Mouse (Mus musculus) kidney, adult 18-20 months (tissue): ENCODE data around the gene Prrc2c.
A peak's percentile ranks its signal among the peaks of the same experiment; 100 is the strongest.

Source experiments
- DNase-seq: peaks from one replicate; pipeline ENCODE4 v3.0.0; 2021

Prrc2c gene

GRCm38 (mm10) chr1:162740401-162740835 lies at the start of gene Prrc2c:
TSS of gene Prrc2c (minus strand) at chr1:162740556.
- DNase-seq: peak; percentile 100

DNA sequence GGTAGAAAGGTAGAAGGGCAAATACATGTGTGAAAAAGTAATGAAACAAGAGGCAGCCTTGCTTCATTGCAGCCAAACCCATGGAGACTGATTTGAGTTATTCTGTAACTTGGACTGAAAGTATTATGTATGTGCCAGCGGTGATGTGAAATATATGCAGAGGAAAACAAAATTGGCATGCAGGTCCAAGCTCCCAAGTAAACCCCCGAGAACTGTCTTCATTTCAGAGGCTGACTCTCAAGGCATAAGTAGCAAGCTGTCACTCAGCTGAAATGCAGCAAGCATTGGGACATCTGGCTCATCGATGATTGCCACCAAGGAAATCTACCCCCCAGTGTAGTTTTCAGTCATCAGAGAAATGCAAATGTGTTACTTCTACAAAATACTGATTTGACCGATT lies 44.9 kb upstream of the Prrc2c start:
- no peak for DNase-seq

- DNase-seq: no peak
Observed at GRCm38 (mm10) chr1:162783669-162784248, 43.4 kb upstream of the Prrc2c start.

GRCm38 (mm10) chr1:162781035-162781434 lies 40.7 kb upstream of the Prrc2c start:
- DNase-seq: peak; percentile 22

GRCm38 (mm10) chr1:162777943-162778538 lies 37.7 kb upstream of the Prrc2c start:
- DNase-seq: no peak

- DNase-seq: no peak
Observed at GRCm38 (mm10) chr1:162773661-162774060, 33.3 kb upstream of the Prrc2c start.

GRCm38 (mm10) chr1:162771617-162772360 lies 31.4 kb upstream of the Prrc2c start:
- DNase-seq: no peak

DNA sequence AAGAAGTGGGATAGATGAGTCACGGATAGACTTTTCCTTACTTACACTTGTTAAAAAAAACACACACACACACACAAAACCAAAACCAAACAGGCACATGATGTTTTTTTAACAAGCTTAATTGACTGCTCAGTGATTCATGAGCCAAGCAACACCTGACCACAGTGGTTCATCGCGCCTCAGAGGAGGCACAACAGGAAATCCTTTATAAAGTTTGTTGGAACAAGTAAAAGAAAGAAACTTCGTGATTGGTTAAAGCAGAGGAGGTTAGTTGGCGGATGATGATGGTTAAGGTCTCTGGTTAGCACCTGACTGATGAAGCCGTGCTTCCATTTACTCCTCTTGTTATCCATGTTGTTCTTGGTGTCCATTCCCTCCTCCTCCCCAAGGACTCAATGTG lies 11.7 kb upstream of the Prrc2c start:
- DNase-seq: no peak

DNA sequence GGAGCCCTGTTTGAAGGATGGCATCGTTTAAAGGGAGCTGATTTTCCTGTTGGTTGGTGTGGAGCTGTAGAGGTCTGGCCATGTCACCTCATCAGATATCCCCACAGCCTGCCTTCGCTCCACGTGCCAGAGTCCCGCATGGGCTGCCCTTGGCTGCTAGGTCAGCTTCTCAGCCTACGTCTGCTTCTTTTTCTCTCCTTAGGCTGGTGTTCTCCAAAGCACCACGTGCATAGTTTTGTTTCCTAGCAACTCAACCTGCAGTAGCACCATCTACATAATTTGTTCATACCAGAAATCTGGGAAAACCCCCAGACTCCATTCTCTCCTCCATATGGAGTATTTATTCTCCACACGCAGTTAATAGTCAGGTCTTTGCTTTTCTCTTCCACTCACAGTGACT lies 9.3 kb upstream of the Prrc2c start:
- DNase-seq: no peak

GRCm38 (mm10) chr1:162748761-162749160 lies 8.4 kb upstream of the Prrc2c start:
- no peak for DNase-seq

DNA sequence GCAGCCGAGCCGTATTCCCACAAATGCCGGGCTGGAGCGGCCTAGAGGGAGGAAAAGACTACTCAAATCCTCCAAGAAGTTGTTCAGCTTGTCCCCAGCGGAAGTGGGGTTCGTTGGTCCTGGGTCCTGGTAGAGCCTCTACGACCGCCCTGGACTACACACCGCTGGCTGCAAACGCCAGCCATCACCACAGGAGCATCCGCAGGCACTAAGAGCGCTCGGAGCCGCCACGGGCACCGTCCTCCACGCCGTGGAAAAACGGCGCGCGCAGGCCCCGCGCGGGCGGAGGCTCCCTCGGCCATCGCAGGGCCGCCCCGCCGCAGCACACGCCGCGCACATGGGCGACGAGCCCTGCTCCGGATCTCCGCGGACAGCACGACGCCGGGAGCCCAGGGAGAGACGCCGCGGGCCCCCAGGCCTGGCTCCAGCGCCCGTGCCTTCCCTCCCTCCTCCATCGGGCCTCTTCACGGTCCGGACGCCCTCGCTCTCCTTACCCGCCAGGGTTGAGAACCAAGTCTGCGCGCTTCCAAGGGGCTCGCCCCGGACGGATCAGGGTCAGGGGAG lies 443 bp downstream of the Prrc2c start:
- no peak for DNase-seq

- DNase-seq: peak; percentile 32
Observed at GRCm38 (mm10) chr1:162739406-162739805, 950 bp downstream of the Prrc2c start.

- DNase-seq: no peak
Observed at GRCm38 (mm10) chr1:162738472-162738871, 1.9 kb downstream of the Prrc2c start.

GRCm38 (mm10) chr1:162735084-162735483 lies 5.3 kb downstream of the Prrc2c start:
- no peak for DNase-seq

- no peak for DNase-seq
Observed at GRCm38 (mm10) chr1:162734283-162734682, 6.1 kb downstream of the Prrc2c start.

DNA sequence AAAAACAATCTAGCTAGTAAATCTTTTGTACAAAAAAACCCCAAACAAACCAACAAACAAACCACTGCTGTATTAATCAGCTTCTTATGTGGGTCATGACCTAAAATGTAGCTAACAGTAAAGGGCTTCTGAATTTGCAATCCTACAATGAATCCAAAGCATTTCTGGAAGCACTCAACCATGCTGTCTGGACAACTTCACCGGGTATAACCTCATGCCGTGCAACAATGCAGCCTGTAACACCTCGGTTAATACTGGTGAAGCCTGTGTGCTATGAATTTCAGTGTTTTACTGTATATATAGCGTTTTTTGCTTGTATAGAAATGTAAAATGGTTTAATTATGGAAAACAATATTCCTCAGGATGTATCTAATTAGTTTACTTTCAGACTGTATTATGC lies 8.3 kb downstream of the Prrc2c start:
- DNase-seq: no peak

GRCm38 (mm10) chr1:162729436-162729835 lies 10.9 kb downstream of the Prrc2c start:
- DNase-seq: no peak

DNA sequence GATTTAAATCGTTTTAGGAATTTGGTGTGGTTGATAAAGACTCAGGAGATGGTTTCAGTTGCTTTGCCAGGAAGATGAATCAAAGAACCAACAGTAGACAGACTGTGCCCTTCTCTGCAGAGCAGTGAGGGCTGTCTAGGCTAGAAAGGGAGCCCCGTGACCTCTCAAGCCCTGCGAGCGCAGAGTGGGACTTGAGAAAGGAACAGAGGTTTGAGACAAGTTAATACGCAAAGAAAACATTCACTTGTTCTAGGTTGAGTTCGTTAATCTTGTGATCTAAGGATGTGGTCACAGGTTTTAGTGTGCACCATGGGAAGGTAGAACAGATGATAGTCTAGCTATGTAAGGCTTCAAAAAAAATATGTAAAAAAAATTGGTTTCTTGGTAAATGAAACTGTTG lies 12.4 kb downstream of the Prrc2c start:
- no peak for DNase-seq

- no peak for DNase-seq
Observed at GRCm38 (mm10) chr1:162723610-162724009, 16.7 kb downstream of the Prrc2c start.

- DNase-seq: no peak
Observed at GRCm38 (mm10) chr1:162720645-162721044, 19.7 kb downstream of the Prrc2c start.

DNA sequence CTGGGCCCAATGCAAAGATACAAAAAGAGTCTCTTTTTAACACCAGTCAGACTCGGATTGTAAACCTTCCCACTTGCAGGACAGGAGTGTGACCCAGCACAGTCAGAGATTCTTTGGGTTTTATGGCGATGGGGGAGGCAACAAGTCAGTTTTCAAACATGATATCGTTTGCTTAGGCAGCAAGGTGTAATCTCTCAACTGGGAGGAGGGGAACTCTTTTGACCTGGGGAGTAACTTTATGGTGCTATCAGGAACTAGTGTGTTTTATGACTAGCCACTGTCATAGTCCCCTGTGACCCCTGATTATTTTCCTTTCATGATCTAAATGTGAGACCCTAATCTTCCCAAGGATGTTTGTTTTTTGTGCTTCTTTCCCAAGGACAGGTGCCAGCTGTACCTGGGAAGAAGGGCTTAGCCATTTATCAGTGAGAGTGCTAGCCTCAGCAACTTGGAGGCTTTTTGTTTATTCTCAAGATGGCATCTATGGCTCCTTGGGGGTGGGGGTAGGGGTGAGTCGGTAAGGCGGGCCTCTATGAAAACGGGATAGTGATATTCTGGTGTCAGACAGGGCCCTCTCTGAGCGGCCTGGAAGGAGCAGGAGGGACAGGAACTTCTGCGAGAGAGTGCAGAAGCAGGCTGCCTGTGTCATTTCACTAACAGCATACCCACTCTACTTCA lies 39.8 kb downstream of the Prrc2c start:
- no peak for DNase-seq

- no peak for DNase-seq
Observed at GRCm38 (mm10) chr1:162697866-162698265, 42.5 kb downstream of the Prrc2c start.

- DNase-seq: no peak
Observed at GRCm38 (mm10) chr1:162693721-162694120, 46.6 kb downstream of the Prrc2c start.
